Mouse (Mus musculus) testis, adult 2 months (tissue): ENCODE measurements around the gene Dtx2. TPM values are rescaled to one million over a fixed set of nuclear protein-coding genes. Genes with fewer than 3 reads are reported as not detected.

Source experiments
- H3K27ac ChIP-seq: fragments of 200-500 bp; 2 replicates; pipeline ENCODE4 v1.5.1; 2012; ENCODE audit warnings: low read depth, low read length; ENCODE audit not compliant: control insufficient read depth, insufficient read depth
- H3K27me3 ChIP-seq: fragments of 200-500 bp; 2 replicates; pipeline ENCODE4 v1.6.1; 2012; ENCODE audit warnings: mild to moderate bottlenecking, low read length, moderate library complexity; ENCODE audit not compliant: control insufficient read depth, insufficient read depth
- H3K36me3 ChIP-seq: fragments of 200-500 bp; 2 replicates; pipeline ENCODE4 v1.6.1; 2012; ENCODE audit warnings: mild to moderate bottlenecking, low read length; ENCODE audit not compliant: control insufficient read depth, insufficient read depth
- H3K4me1 ChIP-seq: fragments of 200-500 bp; 2 replicates; pipeline ENCODE4 v1.6.1; 2012; ENCODE audit warnings: low read length; ENCODE audit not compliant: control insufficient read depth, insufficient read depth
- H3K4me3 ChIP-seq: fragments of 200-500 bp; 2 replicates; pipeline ENCODE4 v1.5.1; 2012; ENCODE audit warnings: low read depth, mild to moderate bottlenecking, low read length, moderate library complexity, mixed read lengths; ENCODE audit not compliant: control insufficient read depth
- CTCF ChIP-seq: fragments of 200-500 bp; IDR thresholded peaks from 2 replicates; pipeline ENCODE4 v1.5.1; 2012; ENCODE audit warnings: low read depth, mild to moderate bottlenecking, inconsistent platforms, low read length, moderate library complexity; ENCODE audit not compliant: control insufficient read depth, insufficient read depth, insufficient replicate concordance
- POLR2A ChIP-seq: fragments of 200-500 bp; IDR thresholded peaks from 2 replicates; pipeline ENCODE4 v1.6.1; 2012; ENCODE audit warnings: low read depth, mild to moderate bottlenecking, inconsistent platforms, low read length, moderate library complexity; ENCODE audit not compliant: control insufficient read depth
- polyA plus RNA-seq: library from polyadenylated mRNA; depleted of rRNA; stranded (reverse); fragments of >200 nt; gene quantifications from 2 replicates; pipeline ENCODE4 v1.2.3, GENCODE M21; 2012; rRNA removed

Gene Dtx2
- polyA plus RNA-seq: 29.1 and 34.8 TPM in 2 replicates

DNA sequence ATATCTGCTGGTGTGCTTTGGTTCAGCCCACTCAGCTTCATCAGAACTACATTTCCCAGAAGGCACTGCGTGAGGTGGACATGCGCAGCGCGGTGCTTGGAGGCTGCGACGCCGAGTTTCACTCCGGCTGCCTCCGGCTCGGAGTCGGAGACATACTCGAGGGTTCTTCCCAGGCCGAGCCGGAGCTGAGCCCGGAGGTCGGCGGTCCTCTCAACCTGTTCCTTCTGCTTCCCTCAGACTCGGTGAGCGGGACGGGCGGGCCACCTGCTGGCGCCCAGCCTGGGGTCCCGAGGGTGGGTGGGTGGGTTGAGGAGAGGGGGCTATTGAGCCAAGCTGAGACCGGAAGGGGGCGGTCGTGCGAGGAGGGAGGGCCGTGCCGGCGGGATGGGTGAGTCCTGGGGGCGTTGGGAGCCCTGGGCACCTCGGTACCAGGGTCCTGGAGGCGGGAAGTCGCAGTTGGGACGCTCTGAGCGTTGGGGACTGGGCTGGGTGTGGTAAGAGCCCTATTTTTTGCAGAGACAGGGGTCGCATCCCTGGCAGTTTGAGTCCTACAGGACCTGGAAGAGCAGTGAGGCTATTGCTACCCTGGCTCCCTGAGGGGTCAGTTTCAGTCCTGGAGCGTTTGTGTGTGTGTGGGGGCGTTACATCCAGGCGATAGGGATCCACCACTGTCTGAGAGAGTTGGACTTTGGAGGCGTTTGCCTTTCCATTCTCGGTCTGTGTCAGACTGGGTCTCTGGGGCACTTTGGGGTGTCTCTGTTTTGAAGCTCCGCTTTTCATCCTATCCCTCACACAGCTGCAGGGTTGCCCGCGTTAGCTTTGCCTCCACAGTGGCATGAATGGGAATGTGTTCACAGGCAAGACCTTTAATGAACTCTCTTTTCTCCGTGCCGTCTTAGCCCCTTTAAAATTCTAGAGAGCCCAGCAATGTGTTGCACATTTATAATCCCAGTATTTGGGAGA is at the start of gene Dtx2:
Gene Dtx2 (plus strand): TSS at position 76 of the 963 bp plus-strand sequence.
- H3K36me3 ChIP-seq: no peaks in the 10 kb centered on the region; the same call in 1 of the 2 replicates
- H3K4me1 ChIP-seq: peaks cover 4% of the 10 kb centered on the region
- H3K4me3 ChIP-seq: peak within 1 kb of the TSS; percentile 94
- peak within 1 kb of the TSS; percentile 69 for H3K27ac ChIP-seq
- no peaks in the 10 kb centered on the region for H3K27me3 ChIP-seq
- TF ChIP-seq POLR2A (peak; percentile 98), CTCF (no peak)

DNA sequence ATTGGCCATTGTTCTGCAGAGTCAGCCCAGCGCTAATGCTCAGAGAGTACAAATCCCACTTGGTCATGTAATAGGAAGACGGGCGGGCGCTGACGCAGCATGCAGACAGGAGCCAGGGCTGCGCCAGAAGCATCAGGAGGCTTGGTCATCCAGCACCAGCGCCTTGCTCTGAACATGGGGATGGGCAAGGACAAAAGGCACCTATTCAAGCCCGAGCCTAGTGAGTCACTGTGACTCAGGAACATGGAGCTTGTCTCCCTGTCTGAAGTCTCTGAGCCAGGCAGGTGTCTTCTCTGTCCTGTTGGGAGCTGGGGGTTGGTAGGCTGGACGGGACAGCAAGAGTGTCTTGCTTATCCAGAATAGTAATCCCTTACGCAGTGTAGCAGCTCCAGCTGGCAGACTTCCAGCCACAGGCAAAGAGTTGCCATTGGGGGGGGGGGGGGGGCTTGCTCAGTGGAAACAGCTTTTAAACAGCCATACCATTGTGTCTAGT is 48.6 kb upstream of the Dtx2 start:
- Histone ChIP-seq H3K27me3 (no peaks in the 10 kb centered on the region), H3K27ac (no peak overlapping the region), H3K36me3 (no peaks in the 10 kb centered on the region), H3K4me3 (no peak overlapping the region), H3K4me1 (peaks cover 1% of the 10 kb centered on the region; the same call in 1 of the 2 replicates)
- TF ChIP-seq CTCF (no peak), POLR2A (no peak)

DNA sequence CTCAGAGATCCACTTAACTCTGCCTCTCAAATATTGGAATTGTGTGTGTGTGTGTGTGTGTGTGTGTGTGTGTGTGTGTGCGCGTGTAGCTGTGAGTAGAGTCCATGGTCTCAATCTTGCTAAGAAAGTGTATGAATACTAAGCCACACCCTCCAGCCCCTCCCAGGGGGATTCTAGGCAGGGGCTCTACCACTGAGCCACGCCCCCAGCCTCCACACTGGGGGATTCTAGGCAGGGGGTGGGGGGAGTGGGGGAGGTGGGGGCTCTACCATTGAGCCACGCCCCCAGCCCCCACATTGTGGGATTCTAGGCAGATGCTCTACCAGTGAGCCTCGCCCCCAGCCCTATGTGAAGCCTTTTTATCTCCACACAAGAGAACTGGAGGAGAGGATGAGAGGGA is 48.0 kb upstream of the Dtx2 start:
- H3K36me3 ChIP-seq: no peaks in the 10 kb centered on the region
- peaks cover 5% of the 10 kb centered on the region for H3K4me1 ChIP-seq
- no peak overlapping the region for H3K27ac ChIP-seq
- H3K4me3 ChIP-seq: no peak overlapping the region
- no peak for TF ChIP-seq CTCF
- TF ChIP-seq POLR2A: no peak
- no peaks in the 10 kb centered on the region for H3K27me3 ChIP-seq

DNA sequence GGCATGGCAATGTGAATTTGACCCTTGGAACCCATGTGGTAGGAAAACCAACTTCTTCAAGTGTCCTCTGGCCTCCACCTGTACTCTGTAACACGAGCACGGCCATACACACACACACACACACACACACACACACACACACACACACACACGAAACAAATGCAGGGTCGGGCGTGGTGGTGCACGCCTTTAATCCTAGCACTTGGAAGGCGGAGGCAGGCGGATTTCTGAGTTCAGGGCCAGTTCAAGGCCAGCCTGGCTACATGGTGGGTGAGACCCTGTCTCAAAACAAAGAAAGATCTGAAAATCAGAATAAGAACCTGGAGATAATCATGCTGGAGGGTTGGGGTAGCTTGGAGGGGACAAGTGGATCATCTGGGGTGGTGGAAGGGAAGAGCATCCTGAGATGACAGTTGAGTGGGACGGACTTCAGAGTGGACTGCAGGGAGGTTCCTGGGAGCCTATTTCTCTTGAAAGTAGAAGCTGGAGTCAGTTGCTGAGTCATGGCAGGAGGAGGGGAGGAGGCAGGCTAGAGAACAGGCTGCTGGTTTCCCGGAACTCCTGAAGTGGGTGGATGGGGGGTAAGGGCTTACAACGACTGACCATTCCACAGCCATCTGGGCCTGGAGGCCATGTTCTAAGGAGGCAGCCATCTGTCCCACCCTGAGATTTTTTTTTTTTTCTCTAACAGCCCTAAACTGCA is 43.7 kb upstream of the Dtx2 start:
- Histone ChIP-seq H3K27me3 (no peaks in the 10 kb centered on the region), H3K36me3 (no peaks in the 10 kb centered on the region), H3K27ac (no peak overlapping the region), H3K4me1 (peaks cover 5% of the 10 kb centered on the region), H3K4me3 (no peak overlapping the region)
- TF ChIP-seq POLR2A (no peak), CTCF (no peak)

DNA sequence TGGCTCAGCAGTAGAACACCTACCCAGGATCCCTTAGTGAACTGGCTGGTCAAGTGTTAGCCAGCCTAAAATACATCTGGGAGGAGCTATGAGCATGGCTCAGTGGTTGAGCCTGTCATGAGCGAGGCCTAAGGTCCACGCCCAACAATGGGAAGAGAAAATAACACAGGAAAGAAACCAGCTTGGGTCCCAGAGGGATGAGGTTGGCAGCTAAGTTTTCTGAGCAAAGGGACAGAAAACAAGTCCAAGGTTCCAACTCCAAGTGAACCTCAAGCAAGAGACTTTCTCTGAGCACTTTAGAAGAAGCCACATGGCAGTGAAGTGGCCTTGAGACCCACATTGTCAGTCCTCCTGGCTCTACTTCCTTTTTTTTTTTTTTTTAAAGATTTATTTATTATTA is 42.9 kb upstream of the Dtx2 start:
- Histone ChIP-seq H3K4me3 (no peak overlapping the region), H3K27ac (no peak overlapping the region), H3K27me3 (no peaks in the 10 kb centered on the region), H3K36me3 (no peaks in the 10 kb centered on the region), H3K4me1 (peaks cover 6% of the 10 kb centered on the region)
- TF ChIP-seq CTCF: no peak
- no peak for TF ChIP-seq POLR2A

DNA sequence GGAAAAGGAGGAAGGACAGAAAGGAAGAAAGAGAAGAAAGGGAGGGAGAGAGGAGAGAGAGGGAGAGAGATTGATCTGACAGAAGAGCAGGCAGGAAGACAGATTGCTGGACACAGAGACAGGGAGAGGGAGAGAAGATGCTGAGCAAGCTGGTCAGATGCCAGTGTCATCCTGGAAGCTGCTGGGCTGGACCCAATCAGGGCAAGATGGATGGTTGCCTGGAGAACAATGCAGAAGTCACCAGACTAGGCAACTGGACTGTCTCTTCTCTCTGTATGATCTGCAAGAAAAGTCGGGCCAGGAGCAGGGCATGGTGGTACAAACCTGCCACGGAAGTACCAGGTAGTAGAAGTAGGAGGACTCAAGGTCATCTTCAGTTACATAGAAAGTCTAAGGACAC is 41.8 kb upstream of the Dtx2 start:
- Histone ChIP-seq H3K36me3 (no peaks in the 10 kb centered on the region), H3K4me3 (no peak overlapping the region), H3K27ac (no peak overlapping the region), H3K4me1 (peaks cover 13% of the 10 kb centered on the region), H3K27me3 (no peaks in the 10 kb centered on the region)
- TF ChIP-seq CTCF: no peak
- TF ChIP-seq POLR2A: no peak

DNA sequence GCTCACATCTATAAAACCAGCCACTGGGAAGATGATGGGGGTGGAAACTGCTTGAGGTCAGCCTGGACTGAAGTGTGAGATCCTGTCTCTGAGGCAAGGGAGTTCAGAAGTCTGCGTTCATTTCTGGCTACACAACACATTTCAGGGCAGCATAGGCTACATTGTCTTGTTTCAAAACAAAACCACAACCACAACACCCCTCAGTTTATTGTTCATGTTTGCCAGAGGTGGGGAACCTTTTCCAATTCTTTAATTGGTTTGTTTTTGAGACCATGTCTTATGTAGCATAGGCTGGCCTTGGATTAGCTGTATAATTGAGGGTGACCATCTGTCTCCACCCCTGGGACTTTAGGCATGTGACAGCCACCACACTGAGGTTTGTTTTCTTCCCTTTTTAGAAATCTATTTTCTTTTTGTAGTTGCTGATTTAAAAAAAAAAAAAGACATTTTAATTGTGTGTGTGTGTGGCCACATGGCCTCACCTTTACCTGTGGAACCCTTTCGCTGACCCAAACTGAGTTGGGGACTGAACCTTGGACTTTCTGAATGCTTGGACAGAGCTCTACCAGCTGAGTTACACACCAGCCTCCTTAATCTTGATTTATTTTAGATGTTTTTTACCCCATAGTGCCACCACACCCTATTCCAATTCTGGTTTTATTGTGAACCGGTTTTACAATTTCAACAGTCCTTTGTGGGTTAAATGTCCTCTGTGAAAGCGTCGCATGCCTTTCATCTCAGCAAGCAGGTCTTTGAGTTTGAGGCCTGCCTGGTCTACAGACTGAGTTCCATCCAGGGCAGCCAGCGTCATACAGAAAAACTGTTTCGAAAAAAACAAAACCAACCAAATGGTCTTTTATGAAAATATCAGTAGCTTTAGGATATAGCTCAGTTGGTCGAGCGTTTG is 38.0 kb upstream of the Dtx2 start:
- H3K27ac ChIP-seq: no peak overlapping the region; the same call in 1 of the 2 replicates
- no peaks in the 10 kb centered on the region for H3K36me3 ChIP-seq
- H3K4me1 ChIP-seq: peaks cover 11% of the 10 kb centered on the region
- TF ChIP-seq POLR2A (no peak), CTCF (no peak)
- no peaks in the 10 kb centered on the region for H3K27me3 ChIP-seq
- no peak overlapping the region for H3K4me3 ChIP-seq
